Mouse (Mus musculus) liver, adult 2 months (tissue): ENCODE data around the gene Hist1h3b.

Source experiments
- CTCF ChIP-seq: fragments of 200-500 bp; IDR thresholded peaks from 2 replicates; pipeline ENCODE4 v1.5.1; 2011; ENCODE audit warnings: low read depth, low read length, control low read depth
- POLR2A ChIP-seq: fragments of 200-500 bp; IDR thresholded peaks from 2 replicates; pipeline ENCODE4 v1.6.1; 2011; ENCODE audit warnings: low read length, control low read depth; ENCODE audit not compliant: insufficient read depth; ENCODE audit errors: extremely low read depth

DNA sequence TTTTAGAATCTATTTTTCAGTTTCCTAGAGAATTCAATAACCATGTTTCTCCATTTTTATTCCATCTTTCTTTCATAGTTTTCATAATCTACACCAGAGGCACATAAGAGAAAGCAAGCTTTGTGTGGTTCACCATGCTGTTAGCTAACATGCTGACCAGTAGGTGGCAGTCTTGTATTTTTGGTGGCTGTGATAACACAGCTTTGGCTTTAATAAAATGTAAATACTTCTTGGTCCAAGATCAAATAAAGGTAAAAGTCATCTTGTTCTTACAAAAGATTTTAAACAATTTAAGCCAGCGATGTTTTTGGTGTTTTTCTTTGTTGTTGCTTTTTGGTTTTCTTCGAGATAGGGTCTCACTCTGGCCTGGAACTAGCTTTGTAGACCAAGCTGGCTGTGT is 40.5 kb downstream of the Hist1h3b start:
- TF ChIP-seq CTCF (peak; percentile 50), POLR2A (no peak)
